Mouse (Mus musculus): Measurements from ENCODE around the gene Agpat2. TPM values are rescaled to one million over a fixed set of nuclear protein-coding genes. Genes with fewer than 3 reads are reported as not detected.

Agpat2 gene
- polyA plus RNA-seq, 1 experiment from 2014 or later, result 65.7 TPM

GRCm38 (mm10) chr2:26611896-26612295 lies 7.7 kb upstream of the Agpat2 start:
- no peak for ATAC-seq (ENCODE audit: low read depth)
- Histone ChIP-seq H3K9me3 (replicated peaks; ENCODE audit: control insufficient read depth, low read length) (no peaks in the 10 kb centered on the region), H3K9ac (ENCODE audit: low read depth, low read length) (no peak overlapping the region), H3K4me3 (ENCODE audit: low read depth, low read length) (no peak overlapping the region), H3K4me1 (ENCODE audit: control insufficient read depth, low read depth, low read length) (no peaks in the 10 kb centered on the region; the same call in 1 of the 2 replicates), H3K27me3 (ENCODE audit: control insufficient read depth, insufficient read depth, low read depth, low read length) (no peaks in the 10 kb centered on the region), H3K36me3 (ENCODE audit: control insufficient read depth, insufficient read depth) (no peaks in the 10 kb centered on the region), H3K27ac (ENCODE audit: low read length) (no peak overlapping the region), H3K4me2 (ENCODE audit: low read depth, low read length) (no peak overlapping the region)

GRCm38 (mm10) chr2:26611054-26611453 lies 6.8 kb upstream of the Agpat2 start:
- Histone ChIP-seq H3K27ac (ENCODE audit: low read length) (no peak overlapping the region), H3K36me3 (ENCODE audit: control insufficient read depth, insufficient read depth) (no peaks in the 10 kb centered on the region)
- ATAC-seq (ENCODE audit: low read depth), result peak; percentile 59

GRCm38 (mm10) chr2:26610526-26610925 lies 6.3 kb upstream of the Agpat2 start:
- Histone ChIP-seq H3K27ac (ENCODE audit: low read length) (no peak overlapping the region), H3K4me1 (ENCODE audit: control insufficient read depth, low read depth, low read length) (no peaks in the 10 kb centered on the region; the same call in 1 of the 2 replicates), H3K4me3 (ENCODE audit: low read depth, low read length) (no peak overlapping the region), H3K4me2 (ENCODE audit: low read depth, low read length) (no peak overlapping the region), H3K36me3 (ENCODE audit: control insufficient read depth, insufficient read depth) (no peaks in the 10 kb centered on the region), H3K27me3 (ENCODE audit: control insufficient read depth, insufficient read depth, low read depth, low read length) (no peaks in the 10 kb centered on the region), H3K9ac (ENCODE audit: low read depth, low read length) (no peak overlapping the region), H3K9me3 (replicated peaks; ENCODE audit: control insufficient read depth, low read length) (no peaks in the 10 kb centered on the region)
- ATAC-seq (ENCODE audit: low read depth), result no peak
- 68% methylated on average over 3 of the region's 3 CpGs for WGBS (ENCODE audit: insufficient replicate concordance)

More at GRCm38 (mm10) chr2:26611054-26611453, 6.8 kb upstream of the Agpat2 start:
- Histone ChIP-seq H3K27me3 (ENCODE audit: control insufficient read depth, insufficient read depth, low read depth, low read length) (no peaks in the 10 kb centered on the region), H3K4me1 (ENCODE audit: control insufficient read depth, low read depth, low read length) (no peaks in the 10 kb centered on the region; the same call in 1 of the 2 replicates), H3K4me2 (ENCODE audit: low read depth, low read length) (no peak overlapping the region), H3K9ac (ENCODE audit: low read depth, low read length) (no peak overlapping the region), H3K4me3 (ENCODE audit: low read depth, low read length) (no peak overlapping the region), H3K9me3 (replicated peaks; ENCODE audit: control insufficient read depth, low read length) (no peaks in the 10 kb centered on the region)

- no peaks in the 10 kb centered on the region for H3K9me3 ChIP-seq (replicated peaks; ENCODE audit: control insufficient read depth, low read length)
- no peak overlapping the region for H3K4me3 ChIP-seq (ENCODE audit: low read depth, low read length)
- no peak overlapping the region for H3K9ac ChIP-seq (ENCODE audit: low read depth, low read length)
- H3K4me2 ChIP-seq (ENCODE audit: low read depth, low read length), result no peak overlapping the region
- peaks cover 7% of the 10 kb centered on the region; the same call in 1 of the 2 replicates for H3K27me3 ChIP-seq (ENCODE audit: control insufficient read depth, insufficient read depth, low read depth, low read length)
- H3K4me1 ChIP-seq (ENCODE audit: control insufficient read depth, low read depth, low read length), result no peaks in the 10 kb centered on the region; the same call in 1 of the 2 replicates
- H3K36me3 ChIP-seq (ENCODE audit: control insufficient read depth, insufficient read depth), result no peaks in the 10 kb centered on the region
- ATAC-seq (ENCODE audit: low read depth), result no peak
- H3K27ac ChIP-seq (ENCODE audit: low read length), result no peak overlapping the region
These were observed 5.0 kb upstream of the Agpat2 start for GRCm38 (mm10) chr2:26609261-26609661.

GRCm38 (mm10) chr2:26608781-26609180 lies 4.6 kb upstream of the Agpat2 start:
- H3K4me2 ChIP-seq (ENCODE audit: low read depth, low read length), result no peak overlapping the region
- no peak overlapping the region for H3K27ac ChIP-seq (ENCODE audit: low read length)
- ATAC-seq (ENCODE audit: low read depth), result no peak
- no peaks in the 10 kb centered on the region; the same call in 1 of the 2 replicates for H3K4me1 ChIP-seq (ENCODE audit: control insufficient read depth, low read depth, low read length)
- no peak overlapping the region for H3K4me3 ChIP-seq (ENCODE audit: low read depth, low read length)
- no peak overlapping the region for H3K9ac ChIP-seq (ENCODE audit: low read depth, low read length)
- H3K36me3 ChIP-seq (ENCODE audit: control insufficient read depth, insufficient read depth), result no peaks in the 10 kb centered on the region
- no peaks in the 10 kb centered on the region for H3K9me3 ChIP-seq (replicated peaks; ENCODE audit: control insufficient read depth, low read length)
- peaks cover 12% of the 10 kb centered on the region for H3K27me3 ChIP-seq (ENCODE audit: control insufficient read depth, insufficient read depth, low read depth, low read length)

GRCm38 (mm10) chr2:26607056-26607910 lies 3.1 kb upstream of the Agpat2 start:
- H3K9ac ChIP-seq (ENCODE audit: low read depth, low read length), result no peak overlapping the region
- H3K27ac ChIP-seq (ENCODE audit: low read length), result peak overlapping the region; percentile 58
- no peak for ATAC-seq (ENCODE audit: low read depth)

GRCm38 (mm10) chr2:26606579-26606978 lies 2.4 kb upstream of the Agpat2 start:
- Histone ChIP-seq H3K27ac (ENCODE audit: low read length) (peak overlapping the region; percentile 58; the same call in 1 of the 2 replicates), H3K4me3 (ENCODE audit: low read depth, low read length) (no peak overlapping the region), H3K9ac (ENCODE audit: low read depth, low read length) (no peak overlapping the region), H3K9me3 (replicated peaks; ENCODE audit: control insufficient read depth, low read length) (no peaks in the 10 kb centered on the region), H3K4me1 (ENCODE audit: control insufficient read depth, low read depth, low read length) (no peaks in the 10 kb centered on the region; the same call in 1 of the 2 replicates), H3K36me3 (ENCODE audit: control insufficient read depth, insufficient read depth) (no peaks in the 10 kb centered on the region), H3K4me2 (ENCODE audit: low read depth, low read length) (0 out of 2 replicates have a peak overlapping the region, but pooled peaks have one; percentile 2), H3K27me3 (ENCODE audit: control insufficient read depth, insufficient read depth, low read depth, low read length) (peaks cover 14% of the 10 kb centered on the region)
- no peak for ATAC-seq (ENCODE audit: low read depth)
- WGBS (ENCODE audit: insufficient replicate concordance), result 50% methylated on average over 3 of the region's 3 CpGs

More at GRCm38 (mm10) chr2:26607056-26607910, 3.1 kb upstream of the Agpat2 start:
- Histone ChIP-seq H3K4me1 (ENCODE audit: control insufficient read depth, low read depth, low read length) (no peaks in the 10 kb centered on the region; the same call in 1 of the 2 replicates), H3K9me3 (replicated peaks; ENCODE audit: control insufficient read depth, low read length) (no peaks in the 10 kb centered on the region), H3K4me2 (ENCODE audit: low read depth, low read length) (0 out of 2 replicates have a peak overlapping the region, but pooled peaks have one; percentile 2), H3K36me3 (ENCODE audit: control insufficient read depth, insufficient read depth) (no peaks in the 10 kb centered on the region), H3K4me3 (ENCODE audit: low read depth, low read length) (no peak overlapping the region), H3K27me3 (ENCODE audit: control insufficient read depth, insufficient read depth, low read depth, low read length) (peaks cover 14% of the 10 kb centered on the region)
- 54% methylated on average over 6 of the region's 6 CpGs for WGBS (ENCODE audit: insufficient replicate concordance)

GRCm38 (mm10) chr2:26605331-26605730 lies 1.1 kb upstream of the Agpat2 start:
- no peak overlapping the region for H3K9ac ChIP-seq (ENCODE audit: low read depth, low read length)
- H3K4me2 ChIP-seq (ENCODE audit: low read depth, low read length), result no peak overlapping the region
- H3K4me1 ChIP-seq (ENCODE audit: control insufficient read depth, low read depth, low read length), result no peaks in the 10 kb centered on the region; the same call in none of the 2 replicates
- peaks cover 14% of the 10 kb centered on the region for H3K27me3 ChIP-seq (ENCODE audit: control insufficient read depth, insufficient read depth, low read depth, low read length)
- no peaks in the 10 kb centered on the region for H3K36me3 ChIP-seq (ENCODE audit: control insufficient read depth, insufficient read depth)
- H3K9me3 ChIP-seq (replicated peaks; ENCODE audit: control insufficient read depth, low read length), result no peaks in the 10 kb centered on the region
- H3K27ac ChIP-seq (ENCODE audit: low read length), result no peak overlapping the region
- 72% methylated on average over 8 of the region's 8 CpGs for WGBS (ENCODE audit: insufficient replicate concordance)
- no peak overlapping the region for H3K4me3 ChIP-seq (ENCODE audit: low read depth, low read length)
- no peak for ATAC-seq (ENCODE audit: low read depth)

GRCm38 (mm10) chr2:26603159-26603558 lies 1.1 kb downstream of the Agpat2 start:
- WGBS (ENCODE audit: insufficient replicate concordance), result 4% methylated on average over 6 of the region's 6 CpGs
- peak overlapping the region; percentile 70 for H3K4me2 ChIP-seq (ENCODE audit: low read depth, low read length)
- peaks cover 12% of the 10 kb centered on the region for H3K4me1 ChIP-seq (ENCODE audit: control insufficient read depth, low read depth, low read length)
- ATAC-seq (ENCODE audit: low read depth), result no peak
- peak overlapping the region; percentile 88 for H3K27ac ChIP-seq (ENCODE audit: low read length)
- H3K9me3 ChIP-seq (replicated peaks; ENCODE audit: control insufficient read depth, low read length), result no peaks in the 10 kb centered on the region
- peak overlapping the region; percentile 72 for H3K9ac ChIP-seq (ENCODE audit: low read depth, low read length)
- H3K27me3 ChIP-seq (ENCODE audit: control insufficient read depth, insufficient read depth, low read depth, low read length), result peaks cover 14% of the 10 kb centered on the region
- H3K36me3 ChIP-seq (ENCODE audit: control insufficient read depth, insufficient read depth), result no peaks in the 10 kb centered on the region
- H3K4me3 ChIP-seq (ENCODE audit: low read depth, low read length), result peak overlapping the region; percentile 66

Data from liver, embryonic 16.5 days (tissue).